Mouse (Mus musculus) neutrophil, adult 65 days (primary cell): Measurements from ENCODE around the gene Nckipsd. TPM values are rescaled to one million over a fixed set of nuclear protein-coding genes. Genes with fewer than 3 reads are reported as not detected.

Source experiments
- total RNA-seq: library from RNA; stranded (reverse); gene quantifications from 2 replicates; pipeline ENCODE4 v1.2.4, GENCODE M21; 2023

The Nckipsd gene
- total RNA-seq, result 6.0 and 8.7 TPM in 2 replicates

GRCm38 (mm10) chr9:108808163-108808665 is at the start of gene Nckipsd:
Gene Nckipsd, plus strand, starts transcription at chr9:108808368.

GRCm38 (mm10) chr9:108783548-108784463 is 24.4 kb upstream of the Nckipsd start, which contains the start of gene Ip6k2:
Gene Ip6k2, plus strand, starts transcription at chr9:108783796.

GRCm38 (mm10) chr9:108825820-108826699 is 17.9 kb downstream of the Nckipsd start, which contains the start of gene Celsr3:
Gene Celsr3, plus strand, starts transcription at chr9:108826320.

GRCm38 (mm10) chr9:108852976-108853375 is 44.8 kb downstream of the Nckipsd start, which contains the start of gene Slc26a6:
Gene Slc26a6, plus strand, starts transcription at chr9:108853283.

Other genes with a start within 250 kb of the Nckipsd start
- gene Impdh2, start 248.1 kb upstream of the Nckipsd start, total RNA-seq, result 71.0 and 72.2 TPM in 2 replicates
- 21.4 and 26.7 TPM in 2 replicates for gene Ndufaf3, start 240.9 kb upstream of the Nckipsd start, total RNA-seq
- gene Dalrd3, start 238.5 kb upstream of the Nckipsd start, total RNA-seq, result 23.0 and 31.6 TPM in 2 replicates
- 2.0 and 3.8 TPM in 2 replicates for gene Wdr6, start 229.6 kb upstream of the Nckipsd start, total RNA-seq
- gene P4htm, start 210.7 kb upstream of the Nckipsd start, total RNA-seq, result 0.43 and 0.66 TPM in 2 replicates
- 164 and 261 TPM in 2 replicates for gene Arih2, start 159.0 kb upstream of the Nckipsd start, total RNA-seq
- gene Slc25a20, start 146.3 kb upstream of the Nckipsd start, total RNA-seq, result 26.1 and 28.4 TPM in 2 replicates
- 10.8 and 13.2 TPM in 2 replicates for gene Prkar2a, start 119.1 kb upstream of the Nckipsd start, total RNA-seq
- 41.5 and 54.6 TPM in 2 replicates for gene Ip6k2, start 24.6 kb upstream of the Nckipsd start, total RNA-seq
- gene Celsr3, start 18.0 kb downstream of the Nckipsd start, total RNA-seq, result 78.0 and 149 TPM in 2 replicates
- gene Slc26a6, start 44.9 kb downstream of the Nckipsd start, total RNA-seq, result 8.0 and 8.1 TPM in 2 replicates
- not detected in 2 replicates for gene Tmem89, start 106.3 kb downstream of the Nckipsd start, total RNA-seq
- gene Uqcrc1, start 128.3 kb downstream of the Nckipsd start, total RNA-seq, result 139 and 161 TPM in 2 replicates
- gene Col7a1, start 145.2 kb downstream of the Nckipsd start, total RNA-seq, result 4.3 and 4.7 TPM in 2 replicates
- gene Ucn2, start 177.6 kb downstream of the Nckipsd start, total RNA-seq, result not detected in 2 replicates
- 177 and 195 TPM in 2 replicates for gene Pfkfb4, start 183.4 kb downstream of the Nckipsd start, total RNA-seq
- gene Shisa5, start 230.2 kb downstream of the Nckipsd start, total RNA-seq, result 139 and 214 TPM in 2 replicates